Mouse (Mus musculus) cerebellum, postnatal 14 days (tissue): ENCODE data around the gene Stk39.
A peak's percentile ranks its signal among the peaks of the same experiment; 100 is the strongest.

Experiments used
- DNase-seq, 2 experiments: peaks; one replicate each; pipeline ENCODE4 v3.0.0; 2021; ENCODE audit warnings: mixed read lengths in 2 of 2

Stk39 gene

DNA sequence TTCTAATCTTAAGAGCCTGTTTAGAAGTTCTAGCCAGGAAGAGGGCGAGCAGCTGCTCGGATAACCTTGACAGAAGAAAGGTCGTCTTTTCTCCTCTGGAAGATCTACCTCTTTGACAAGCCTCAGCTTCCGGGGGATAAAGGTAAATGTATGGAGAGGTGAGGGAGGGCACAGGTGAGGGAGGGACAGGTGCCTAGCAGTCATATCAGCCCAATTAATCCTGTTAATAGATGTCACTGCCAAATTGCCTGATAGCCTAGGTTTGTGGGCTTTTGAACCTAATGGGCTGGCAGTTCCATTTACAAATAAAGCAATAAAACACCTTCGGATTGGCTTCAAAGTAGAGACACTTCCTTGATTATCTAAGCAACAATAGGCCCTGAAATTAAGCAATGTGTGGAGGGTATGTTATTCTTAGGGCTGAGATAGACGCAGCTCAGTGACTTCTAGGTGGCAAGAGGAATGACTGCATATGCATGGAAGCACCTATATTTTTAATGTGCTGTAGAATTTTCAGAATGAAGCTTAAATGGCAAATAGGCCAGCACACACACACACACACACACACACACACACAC, 14.5 kb downstream of the Stk39 start:
- DNase-seq, result no peak

DNA sequence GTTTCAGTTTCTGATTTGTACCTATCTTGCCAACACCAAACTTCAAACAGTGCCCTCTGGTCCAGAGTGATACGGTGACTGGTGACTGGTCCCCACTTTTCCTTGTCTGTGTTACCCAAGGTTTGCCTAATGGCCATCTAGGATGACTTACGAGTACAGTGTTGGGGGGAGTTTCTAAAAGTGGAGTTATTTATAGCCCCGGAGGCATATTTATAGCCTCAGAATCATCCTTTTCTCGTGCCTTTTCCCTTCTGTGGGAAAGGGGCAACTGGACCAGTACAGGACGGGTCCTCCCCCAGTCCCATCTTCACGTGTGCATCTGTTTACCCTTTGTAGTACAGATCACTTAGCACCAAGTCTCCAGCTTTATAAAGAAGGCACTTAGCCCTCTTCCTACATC, 15.2 kb downstream of the Stk39 start:
- no peak for DNase-seq

DNA sequence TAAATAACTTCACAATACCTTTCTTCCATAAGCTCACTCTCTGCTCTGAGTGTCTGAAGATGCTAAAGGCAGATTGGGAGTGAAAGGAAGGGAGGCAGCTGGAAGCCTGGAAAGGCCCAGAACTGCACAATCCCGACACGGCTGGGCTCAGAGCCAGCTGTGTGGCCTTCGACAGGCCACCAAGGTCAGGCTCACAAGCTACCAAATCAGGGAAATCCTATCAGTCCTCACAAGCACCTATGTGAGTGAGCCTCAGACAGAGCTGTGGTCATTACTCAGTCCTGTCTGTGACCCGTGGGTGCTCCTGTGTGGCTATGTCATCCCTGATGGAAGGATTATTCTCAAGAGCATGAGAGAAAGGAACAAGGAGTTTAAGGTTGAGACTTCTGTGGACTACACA, 19.7 kb downstream of the Stk39 start:
- DNase-seq, result no peak

DNA sequence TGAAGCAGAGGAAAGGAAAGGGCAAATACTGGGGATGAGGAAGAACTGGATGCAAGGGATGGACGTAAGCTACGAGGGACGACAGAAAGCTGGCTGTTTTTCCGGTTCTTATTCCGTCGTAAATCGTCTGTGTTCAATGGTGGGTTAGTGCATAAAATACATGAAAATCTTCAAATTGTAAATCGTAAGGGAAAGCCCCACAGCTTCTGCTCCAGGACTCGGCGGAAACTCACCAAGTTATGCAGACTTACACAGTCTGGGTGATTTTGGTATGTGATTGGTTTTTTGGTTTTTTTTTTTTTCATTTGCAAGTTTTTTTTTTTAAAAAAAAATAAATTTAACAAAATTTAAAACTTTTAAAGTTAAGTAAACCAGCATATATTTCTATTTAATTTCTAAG, 24.0 kb downstream of the Stk39 start:
- DNase-seq, result no peak

DNA sequence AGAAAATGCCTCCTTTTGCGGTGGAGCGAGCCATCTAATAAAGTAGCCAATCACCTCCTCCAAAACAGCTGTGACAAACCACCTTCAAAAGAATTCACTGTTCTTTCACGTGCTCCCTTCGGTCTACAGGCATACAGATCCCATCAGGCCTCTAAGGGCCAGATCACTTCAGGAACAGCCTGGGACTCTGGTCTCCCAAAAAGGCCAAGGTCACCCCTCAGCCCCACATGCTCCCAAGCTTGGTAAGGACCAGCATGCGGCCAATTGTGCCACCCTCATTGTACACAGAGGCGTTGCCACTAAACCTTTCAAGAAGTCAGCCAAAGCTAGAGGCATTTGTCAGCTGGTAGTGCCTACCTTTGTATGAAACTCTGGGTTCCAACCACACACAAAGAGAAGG, 28.9 kb downstream of the Stk39 start:
- DNase-seq, result no peak

DNA sequence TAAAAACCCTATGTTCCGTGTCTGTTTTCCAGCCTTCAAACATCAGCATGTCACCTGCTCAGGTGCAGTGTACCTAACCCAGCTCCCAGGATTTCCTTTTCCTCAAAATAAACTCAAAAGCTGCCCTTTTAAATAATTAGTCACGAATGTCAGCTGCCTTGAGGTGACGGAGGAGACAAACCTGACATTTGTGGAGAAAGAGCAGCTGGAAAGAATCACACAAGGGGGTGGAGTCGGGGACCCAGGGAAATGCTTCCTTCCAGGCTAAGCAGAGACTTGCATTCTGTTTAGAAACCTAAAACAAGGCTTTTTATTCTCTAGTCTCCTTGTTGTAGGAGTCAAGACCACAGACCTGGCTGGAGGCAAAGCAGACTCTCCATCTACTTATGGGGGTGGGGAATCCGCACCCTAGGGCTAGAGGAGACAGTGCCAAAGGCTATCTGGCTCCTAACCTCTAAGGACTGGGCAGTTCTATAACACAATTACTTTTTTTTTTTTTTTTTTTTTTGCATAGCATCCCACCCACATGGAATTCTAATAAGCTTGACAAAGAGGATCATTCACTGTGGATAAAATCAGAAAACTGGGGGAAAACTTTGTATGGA, 29.9 kb downstream of the Stk39 start:
- DNase-seq, result no peak

DNA sequence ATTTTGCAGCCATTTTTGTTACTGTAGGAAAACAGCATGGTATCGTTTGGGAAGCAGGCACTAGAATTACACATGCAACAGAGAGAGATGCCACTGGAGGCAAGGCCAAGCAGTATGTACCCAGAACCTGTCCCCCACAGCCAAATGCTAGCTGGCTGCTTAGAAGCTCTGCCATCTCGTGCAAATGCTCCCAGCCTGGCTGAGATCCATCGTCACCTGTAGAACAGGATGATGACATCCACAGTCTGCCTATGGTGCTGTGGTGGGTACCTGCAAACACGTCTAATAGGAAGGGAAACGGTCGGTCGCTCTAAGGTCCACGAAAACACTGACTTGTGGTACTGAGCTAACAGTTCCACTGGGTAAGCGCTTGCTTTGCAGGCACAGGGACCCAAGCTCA, 32.5 kb downstream of the Stk39 start:
- DNase-seq, result peak; percentile 43 to 62

DNA sequence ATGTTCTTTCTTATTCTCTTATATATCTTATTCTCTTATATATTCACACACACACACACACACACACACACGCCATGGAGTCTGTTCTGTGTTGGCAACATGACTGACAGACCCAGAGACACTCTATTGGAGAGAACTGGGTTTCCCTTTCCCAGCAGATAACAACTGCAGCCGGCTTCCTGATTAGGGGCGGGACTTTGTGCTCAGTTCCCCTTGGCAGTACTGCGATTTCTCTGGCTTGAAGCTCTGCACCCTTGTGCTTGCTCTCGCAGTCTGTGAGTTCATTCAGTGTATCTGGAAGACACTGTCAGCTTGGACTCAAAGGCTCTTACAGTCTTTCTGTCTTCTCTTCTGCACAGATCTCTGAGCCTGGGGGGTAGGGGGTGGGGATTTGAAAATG, 34.1 kb downstream of the Stk39 start:
- DNase-seq, result no peak

DNA sequence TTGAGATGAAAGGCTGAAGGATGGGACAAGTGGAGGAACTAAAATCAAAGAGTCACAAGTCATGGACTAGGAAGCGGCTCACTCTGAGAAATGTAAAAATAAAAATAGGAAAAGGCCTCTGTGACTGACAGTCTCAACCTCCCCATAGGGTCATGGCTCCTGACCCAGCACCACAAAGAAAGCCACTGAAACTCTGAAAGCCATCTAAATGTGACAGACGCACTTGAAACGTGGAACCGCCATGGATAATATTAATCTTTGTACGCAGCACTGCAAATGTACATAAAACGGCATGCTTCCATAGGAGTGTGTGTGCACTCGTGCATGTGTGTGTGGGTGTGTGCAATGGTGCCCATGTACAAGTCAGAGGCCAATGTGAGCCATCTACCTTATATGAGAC, 34.9 kb downstream of the Stk39 start:
- no peak for DNase-seq

DNA sequence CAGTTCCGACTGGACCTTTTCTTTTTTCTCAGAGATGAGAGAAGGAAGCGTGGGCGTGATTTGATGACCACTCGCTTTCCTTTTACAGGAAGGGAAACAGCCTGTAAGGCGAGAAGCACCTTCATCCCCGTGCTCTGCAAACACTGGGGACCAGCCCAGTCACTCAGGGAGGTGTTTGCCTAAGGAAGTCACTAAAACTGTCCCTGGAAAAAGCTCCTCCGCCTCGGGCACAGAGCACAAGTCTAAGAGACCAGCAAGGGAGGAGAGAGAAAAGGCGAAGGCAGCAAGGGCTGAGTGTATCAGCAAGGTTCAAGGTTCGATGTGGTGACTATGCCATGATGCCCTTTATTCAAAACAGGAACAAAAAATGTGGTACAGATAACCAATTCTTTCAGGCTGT, 35.8 kb downstream of the Stk39 start:
- no peak for DNase-seq

DNA sequence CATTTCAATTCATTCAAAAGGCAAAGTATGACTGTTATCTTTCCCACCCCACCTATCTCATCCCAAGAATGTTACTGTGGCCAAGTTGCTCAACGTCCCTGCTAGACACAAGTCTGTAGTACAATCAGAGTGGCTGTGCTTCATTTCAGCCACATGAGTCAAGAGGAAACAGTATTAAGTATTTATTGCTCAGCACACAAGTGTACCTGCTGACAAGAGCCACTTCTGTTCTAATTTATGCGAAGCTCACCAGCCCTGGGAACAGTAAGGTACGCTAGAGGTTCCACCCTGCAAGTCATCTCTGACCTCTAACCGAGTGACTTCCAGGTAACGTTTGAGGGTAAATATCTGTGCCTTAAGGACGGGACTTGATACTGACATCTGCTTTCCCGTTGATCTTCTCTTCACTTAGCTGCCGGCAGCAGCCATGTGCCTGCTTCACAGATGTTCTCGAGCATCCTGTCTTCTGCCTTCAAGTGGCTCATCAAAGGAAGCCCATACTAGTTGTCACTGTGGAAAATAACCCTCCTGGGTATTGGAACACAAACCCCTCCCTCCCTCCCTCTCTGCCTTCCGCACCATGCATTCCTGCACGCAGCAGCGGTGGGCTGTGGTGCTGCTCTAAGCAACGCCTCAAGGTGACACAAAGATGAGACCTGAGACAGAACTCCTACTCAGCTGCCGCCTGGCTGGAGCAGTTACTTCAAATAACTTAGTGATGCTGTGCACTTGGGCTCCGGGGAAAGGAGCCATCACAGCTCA, 36.4 kb downstream of the Stk39 start:
- no peak for DNase-seq

DNA sequence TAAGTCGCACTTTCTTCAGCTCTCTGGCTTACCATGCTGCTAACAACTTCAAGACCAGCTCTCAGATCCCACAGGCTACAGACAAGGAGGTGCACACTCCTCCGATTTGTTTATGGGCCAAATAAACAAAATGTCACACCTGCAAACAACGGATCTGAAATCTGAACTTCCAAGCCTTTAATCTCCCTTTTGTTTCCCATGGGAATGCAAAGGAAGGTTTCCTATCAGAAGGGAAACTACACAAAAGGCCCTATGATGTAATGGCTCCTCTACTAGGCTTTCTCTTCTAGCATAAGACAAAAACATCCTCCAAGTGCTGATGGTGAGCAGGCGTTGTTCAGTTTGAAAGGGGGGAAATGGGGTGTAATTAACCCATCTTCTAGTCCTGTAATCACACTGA, 37.1 kb downstream of the Stk39 start:
- no peak for DNase-seq

DNA sequence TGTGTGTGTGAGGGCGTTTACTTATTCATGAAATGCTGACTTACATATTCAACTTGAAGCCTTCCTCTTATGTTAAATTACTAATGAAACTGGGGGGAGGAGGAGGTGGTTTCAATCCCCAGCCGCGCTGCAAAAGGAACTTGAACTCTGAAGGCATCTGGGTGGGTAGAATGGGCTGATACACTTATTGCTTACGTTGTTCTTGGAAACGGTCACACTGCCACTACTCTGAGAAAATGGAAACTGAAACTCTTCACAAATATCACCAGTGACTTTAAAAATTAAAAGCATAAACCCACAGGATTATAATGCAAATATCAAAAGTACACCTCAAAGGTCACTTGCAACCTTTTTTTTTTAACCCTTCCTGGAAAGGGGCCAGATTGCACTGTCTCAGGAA, 37.5 kb downstream of the Stk39 start:
- no peak for DNase-seq

DNA sequence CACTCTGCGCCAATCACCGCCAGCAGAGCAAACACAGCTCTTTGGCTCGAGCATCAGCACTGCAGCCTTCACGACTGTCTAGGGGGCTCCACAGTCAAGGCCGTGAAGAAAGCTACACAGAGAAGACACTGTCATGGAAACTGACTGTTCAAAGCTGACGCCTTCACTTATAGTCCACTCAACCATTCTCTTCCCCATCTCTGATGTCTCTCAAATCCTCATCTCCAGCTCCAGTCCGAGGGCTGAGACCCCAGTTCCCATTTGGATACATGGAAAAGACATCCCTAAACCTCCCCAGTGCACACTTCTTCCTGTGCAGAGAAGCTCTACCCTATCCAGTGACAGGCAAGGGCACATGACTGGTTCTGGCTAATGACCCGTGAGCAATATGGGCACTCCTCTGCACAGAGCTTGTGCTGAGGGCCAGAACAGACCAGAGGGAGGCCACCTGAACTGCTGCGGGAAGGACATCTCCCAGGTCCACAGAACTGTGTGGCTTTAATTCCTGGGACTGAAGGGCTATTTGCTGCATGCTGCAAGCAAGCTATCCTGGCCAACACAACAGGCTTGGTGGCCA, 38.2 kb downstream of the Stk39 start:
- no peak for DNase-seq

DNA sequence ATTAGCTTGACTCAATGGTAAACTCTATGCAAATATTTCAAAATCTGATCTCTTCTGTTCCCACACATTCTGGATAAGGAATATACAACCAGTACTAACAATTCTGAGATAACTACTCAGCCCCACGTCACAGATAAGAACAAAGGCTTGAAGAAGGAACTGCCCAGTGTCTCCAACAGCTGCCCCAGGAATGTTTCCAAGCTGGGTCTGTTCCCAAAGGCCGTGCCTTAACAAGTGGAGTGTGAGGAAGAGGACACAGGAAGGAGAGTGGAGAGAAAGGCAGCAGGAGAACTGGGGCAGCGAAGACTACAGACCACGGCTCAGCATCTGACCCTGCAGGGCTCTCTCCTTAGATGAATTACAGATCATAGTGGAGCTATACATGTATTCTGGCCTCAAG, 39.2 kb downstream of the Stk39 start:
- no peak for DNase-seq

DNA sequence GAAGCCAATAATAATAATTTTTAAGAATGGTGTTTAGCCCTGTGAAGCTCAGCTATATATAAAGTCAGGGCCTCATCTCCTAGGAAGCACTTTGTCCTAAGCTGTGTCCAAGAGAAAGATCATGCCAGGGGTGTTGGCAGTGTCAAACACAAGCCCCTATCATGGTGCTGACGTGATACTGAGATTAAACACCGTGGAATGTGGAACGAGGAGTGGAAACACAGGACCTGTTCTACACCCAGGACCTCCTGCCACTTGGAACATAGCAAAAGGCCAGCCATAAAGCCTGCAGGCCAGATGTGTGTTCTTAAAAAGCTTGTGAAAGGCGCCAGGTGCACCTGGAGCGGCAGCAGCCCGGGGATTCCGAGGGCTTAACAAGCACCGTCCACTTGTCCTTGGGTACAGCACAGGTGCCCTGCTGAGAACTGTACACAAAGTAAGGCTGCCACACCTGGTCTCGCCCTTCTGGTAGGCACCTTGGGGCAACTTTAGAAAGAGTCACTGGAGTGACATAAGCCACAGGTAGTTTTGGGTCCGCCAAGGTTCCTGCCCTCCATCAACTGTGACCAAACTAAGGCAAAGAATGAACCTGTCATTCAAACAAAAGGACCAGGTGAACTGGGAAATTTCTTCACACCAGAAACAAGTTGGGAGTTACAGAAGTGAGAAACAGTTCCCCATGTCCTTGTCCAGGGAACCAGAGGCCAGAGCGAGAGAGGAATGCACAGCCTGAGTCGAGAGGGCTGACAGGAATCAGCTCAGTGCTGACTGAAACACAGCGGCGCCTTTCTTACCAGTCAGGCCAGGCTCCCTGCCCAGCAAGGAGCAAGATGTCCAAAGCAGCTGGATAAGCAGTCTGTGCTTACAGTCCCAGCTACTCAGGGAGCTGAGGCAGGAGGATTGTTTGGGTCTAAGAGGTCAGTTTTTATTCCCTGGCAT, 40.8 kb downstream of the Stk39 start:
- no peak for DNase-seq

DNA sequence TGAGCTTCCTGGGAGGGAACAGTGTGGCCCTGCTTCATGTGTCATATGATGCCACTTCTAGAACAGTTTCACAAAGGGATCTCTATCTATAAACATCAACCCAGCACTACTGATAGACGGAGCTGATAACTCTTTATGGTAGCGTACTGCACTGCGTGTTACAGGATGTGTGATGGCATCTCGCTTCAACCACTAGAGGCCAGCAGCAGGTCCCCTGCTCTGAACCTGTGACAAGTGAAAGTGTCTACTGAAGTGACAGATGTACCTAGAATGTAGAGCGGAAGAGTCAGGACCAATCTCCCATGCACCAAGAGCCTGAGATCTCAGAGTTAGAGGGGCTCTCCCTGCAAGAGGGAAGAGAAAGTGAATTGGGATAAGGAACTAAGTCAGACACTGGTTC, 41.6 kb downstream of the Stk39 start:
- no peak for DNase-seq

DNA sequence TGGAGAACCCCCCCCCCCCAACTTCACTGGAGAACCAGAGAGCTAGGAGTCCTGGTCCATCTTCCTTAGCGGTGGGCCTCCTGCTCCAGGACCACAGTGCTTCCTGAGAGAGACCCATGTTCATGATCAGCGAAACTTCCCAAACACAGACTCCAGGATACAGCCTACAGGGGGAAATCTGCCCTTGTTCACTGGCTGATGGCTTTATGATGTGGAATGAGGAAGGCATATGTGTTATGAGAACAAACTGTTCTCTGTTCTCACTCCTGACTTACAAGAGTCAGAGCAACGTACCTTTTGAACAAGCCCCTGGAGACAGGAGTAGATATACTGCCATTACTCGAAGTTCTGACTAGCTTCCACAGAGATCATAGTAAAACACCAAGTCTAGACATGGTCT, 42.6 kb downstream of the Stk39 start:
- no peak for DNase-seq

DNA sequence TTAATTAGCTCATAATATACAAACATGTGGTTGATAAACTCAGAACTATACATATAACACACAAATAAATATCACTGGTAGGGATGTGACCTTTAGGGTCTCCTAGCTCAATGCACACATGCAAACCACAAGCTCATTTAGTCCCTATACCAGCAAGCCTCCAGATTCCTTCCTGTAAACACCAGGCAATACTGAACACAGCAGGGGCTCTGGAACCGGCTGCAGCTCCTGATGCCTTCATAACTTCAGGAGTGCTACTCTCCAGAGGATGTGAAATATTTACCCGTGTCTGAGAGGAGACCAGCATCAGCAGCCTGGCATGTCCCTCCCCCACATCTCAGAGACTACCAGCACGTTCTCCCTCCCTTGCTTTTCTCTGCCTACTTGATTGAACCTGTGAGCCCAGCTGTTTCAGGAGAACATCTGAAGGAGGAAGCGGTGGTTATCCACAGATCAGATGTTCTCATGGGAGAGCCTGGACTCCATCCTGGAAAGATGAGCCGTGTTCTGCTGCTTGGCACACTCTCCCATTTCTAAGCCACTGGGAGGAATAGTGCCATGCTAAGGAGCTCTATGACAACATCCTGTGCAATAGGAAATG, 45.0 kb downstream of the Stk39 start:
- peak; percentile 23 to 26 for DNase-seq

DNA sequence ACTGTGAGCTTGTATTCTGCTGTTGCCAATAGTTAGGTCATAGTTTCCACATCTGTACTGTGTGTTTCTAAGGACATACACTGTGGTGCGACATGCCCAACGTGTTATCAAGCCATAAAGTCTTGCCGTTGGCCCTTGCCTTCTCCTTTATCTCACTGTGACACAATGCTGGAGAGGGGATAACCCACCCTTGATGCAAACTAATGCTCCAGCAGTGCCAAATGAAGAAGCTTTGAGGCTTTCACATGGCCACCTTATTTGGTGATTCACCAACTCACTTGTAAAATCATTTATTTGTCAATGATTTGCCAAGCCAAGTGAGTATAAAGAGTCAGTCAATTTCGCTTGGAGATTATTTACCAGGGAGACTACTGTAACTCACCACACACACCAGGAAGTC, 46.0 kb downstream of the Stk39 start:
- no peak for DNase-seq

DNA sequence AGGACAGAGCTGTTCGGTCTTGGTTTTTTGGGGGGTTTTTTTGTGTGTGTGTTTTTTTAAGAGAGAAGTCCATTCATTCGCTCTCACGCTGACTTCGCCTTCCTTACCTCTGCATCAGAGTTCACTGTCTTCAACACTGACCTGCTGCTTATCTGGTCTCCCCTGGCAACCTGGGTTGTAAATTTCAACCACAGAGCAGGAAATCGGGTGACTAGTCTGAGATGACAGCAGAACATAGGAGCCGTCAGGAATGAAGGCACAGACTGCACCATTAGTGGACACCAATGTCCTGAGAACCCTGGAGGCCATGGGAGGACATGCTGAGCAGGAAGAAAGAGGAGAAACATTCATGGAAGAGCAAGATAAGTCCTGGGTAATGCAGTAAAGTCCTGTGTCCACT, 51.1 kb downstream of the Stk39 start:
- DNase-seq, result no peak

DNA sequence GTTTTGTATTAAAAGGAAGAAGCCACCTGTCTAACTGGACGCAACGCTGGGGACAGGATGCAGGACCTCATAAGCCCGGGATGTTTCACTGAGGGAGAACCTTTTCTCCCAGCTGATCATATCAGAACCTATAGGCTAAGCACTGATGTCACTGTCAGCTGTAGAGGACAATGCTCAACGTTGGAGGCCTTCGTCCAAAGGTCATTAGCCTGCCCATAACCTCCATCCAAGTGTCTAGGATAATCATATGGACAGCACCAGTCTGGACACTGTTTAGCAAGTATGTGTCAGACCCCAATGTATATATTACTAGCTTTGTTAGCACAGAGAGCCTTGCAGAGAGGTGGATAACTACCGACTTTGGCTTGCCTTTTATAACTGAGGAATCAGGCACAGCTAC, 51.8 kb downstream of the Stk39 start:
- DNase-seq, result no peak

DNA sequence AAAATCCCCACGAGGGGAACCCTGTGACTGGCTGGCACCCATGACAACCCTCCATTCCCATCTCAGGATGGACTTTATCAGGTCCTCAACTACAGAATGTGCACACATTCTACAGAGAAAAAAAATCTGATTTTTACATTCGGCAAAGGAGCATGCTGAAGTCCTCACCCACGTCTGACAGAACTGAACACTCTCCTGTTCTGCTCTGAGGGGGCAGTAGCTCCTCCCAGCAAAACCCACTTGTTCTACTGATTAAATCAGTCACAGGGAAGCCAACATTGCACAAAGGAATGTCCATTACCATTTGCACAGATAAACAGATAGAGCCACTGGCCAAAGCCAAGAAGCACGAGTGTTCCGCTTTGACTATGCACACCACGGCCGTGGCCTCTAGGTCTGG, 52.3 kb downstream of the Stk39 start:
- no peak for DNase-seq
